Mouse (Mus musculus) thymus, postnatal 4 days (tissue): ENCODE data around the gene Slc47a2.

Experiments
- DNase-seq: peaks from one replicate; pipeline ENCODE4 v3.0.0; 2021

The Slc47a2 gene

GRCm38 (mm10) chr11:61342505-61343420, at the start of gene Slc47a2:
Gene Slc47a2 (minus strand): TSS chr11:61342860.
- peak; percentile 65 for DNase-seq

GRCm38 (mm10) chr11:61388936-61389335, 46.3 kb upstream of the Slc47a2 start:
- DNase-seq, result no peak

- peak; percentile 81 for DNase-seq
Measured at GRCm38 (mm10) chr11:61388012-61388411, 45.4 kb upstream of the Slc47a2 start.

GRCm38 (mm10) chr11:61387233-61387632, 44.6 kb upstream of the Slc47a2 start:
- DNase-seq, result no peak

GRCm38 (mm10) chr11:61385725-61386124, 43.1 kb upstream of the Slc47a2 start:
- DNase-seq, result no peak

- DNase-seq, result no peak
Measured at GRCm38 (mm10) chr11:61381272-61381671, 38.6 kb upstream of the Slc47a2 start.

GRCm38 (mm10) chr11:61378651-61379050, 36.0 kb upstream of the Slc47a2 start:
- no peak for DNase-seq

GRCm38 (mm10) chr11:61377881-61378613, 35.4 kb upstream of the Slc47a2 start, which contains the start of gene Slc47a1:
Gene Slc47a1 (minus strand): TSS chr11:61378345.
- DNase-seq, result no peak

GRCm38 (mm10) chr11:61368668-61369067, 26.0 kb upstream of the Slc47a2 start:
- no peak for DNase-seq

- no peak for DNase-seq
Measured at GRCm38 (mm10) chr11:61366517-61367273, 24.0 kb upstream of the Slc47a2 start.

GRCm38 (mm10) chr11:61365938-61366337, 23.3 kb upstream of the Slc47a2 start:
- no peak for DNase-seq

GRCm38 (mm10) chr11:61364096-61364495, 21.4 kb upstream of the Slc47a2 start:
- DNase-seq, result no peak

GRCm38 (mm10) chr11:61361515-61362190, 19.0 kb upstream of the Slc47a2 start:
- DNase-seq, result no peak

GRCm38 (mm10) chr11:61356600-61356999, 13.9 kb upstream of the Slc47a2 start:
- no peak for DNase-seq

- DNase-seq, result no peak
Measured at GRCm38 (mm10) chr11:61356111-61356510, 13.5 kb upstream of the Slc47a2 start.

- no peak for DNase-seq
Measured at GRCm38 (mm10) chr11:61355351-61355750, 12.7 kb upstream of the Slc47a2 start.

- no peak for DNase-seq
Measured at GRCm38 (mm10) chr11:61354346-61354745, 11.7 kb upstream of the Slc47a2 start.

GRCm38 (mm10) chr11:61353038-61353437, 10.4 kb upstream of the Slc47a2 start:
- DNase-seq, result no peak

- DNase-seq, result no peak
Measured at GRCm38 (mm10) chr11:61352138-61352651, 9.5 kb upstream of the Slc47a2 start.

GRCm38 (mm10) chr11:61349337-61349736, 6.7 kb upstream of the Slc47a2 start:
- peak; percentile 87 for DNase-seq

GRCm38 (mm10) chr11:61346133-61346532, 3.5 kb upstream of the Slc47a2 start:
- DNase-seq, result no peak

- DNase-seq, result no peak
Measured at GRCm38 (mm10) chr11:61341971-61342370, 689 bp downstream of the Slc47a2 start.
